Mouse (Mus musculus): ENCODE measurements around the gene Elf4.
"Not testable (repeated sequence)": the region's sequence is repeated elsewhere in the genome, so short reads cannot be mapped to it uniquely, and the experiment has no call there.

GRCm38 (mm10) chrX:48436082-48436481 is 26.9 kb downstream of the Elf4 start:
- not testable (repeated sequence) for TF ChIP-seq CTCF (IDR thresholded peaks at IDR 0.05; ENCODE audit: low read depth); EP300 (optimal IDR thresholded peaks at IDR 0.05)

Measured in stomach, postnatal 0 days (tissue).